Mouse (Mus musculus) left cerebral cortex, postnatal 36 days (tissue): ENCODE measurements at regions not wholly inside any gene's neighbourhood (a gene's known extent, or its start where the extent isn't known, plus 50 kb on each side); places are given as distances from the start of the nearest gene placed in this dataset.

ENCODE experiments used
- DNase-seq, 2 experiments: peaks; one replicate each; pipeline ENCODE4 v3.0.0; 2021 to 2022; ENCODE audit warnings: low spot score in 2 of 2, mixed read lengths in 1 of 2
- intact Hi-C: fragments of 180-260 bp; cut with DNase I; formaldehyde crosslinking; loops from one replicate; pipeline ENCODE4 v1.15.1; 2025

DNA sequence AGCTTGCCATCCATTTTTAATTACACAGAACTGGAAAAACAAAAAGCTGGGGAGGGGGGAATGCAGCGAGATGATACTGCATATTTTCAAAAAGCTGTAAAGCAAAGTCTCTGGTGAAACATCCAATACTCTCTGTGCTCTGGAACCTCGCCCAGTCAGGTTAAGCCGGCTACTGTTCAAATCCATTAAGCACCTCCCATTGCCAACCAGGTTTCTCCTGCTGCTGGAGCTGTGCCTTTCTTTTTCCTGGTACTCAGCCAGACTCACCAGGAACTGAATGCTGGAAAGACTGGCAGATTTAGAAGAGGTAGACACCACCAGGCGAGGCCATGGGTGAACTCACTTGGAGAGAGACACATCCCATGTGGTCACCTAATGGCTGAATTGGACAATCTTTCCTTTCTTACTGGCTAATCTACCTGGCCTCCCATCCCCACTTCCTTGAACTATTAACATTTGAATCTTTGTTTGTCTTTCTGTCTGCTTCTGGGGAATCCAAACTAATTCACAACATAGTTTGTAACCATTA, 1250.8 kb upstream of the Jmjd1c start:
- DNase-seq = no peak
- intact Hi-C loops = no loop called here

GRCm38 (mm10) chr10:65846136-65846535, 1249.8 kb upstream of the Jmjd1c start:
- intact Hi-C loops = no loop called here
- DNase-seq = peak; percentile 10 to 15

- no peak for DNase-seq
- intact Hi-C loops = no loop called here
Measured at GRCm38 (mm10) chr10:65847622-65848021, 1248.3 kb upstream of the Jmjd1c start.

DNA sequence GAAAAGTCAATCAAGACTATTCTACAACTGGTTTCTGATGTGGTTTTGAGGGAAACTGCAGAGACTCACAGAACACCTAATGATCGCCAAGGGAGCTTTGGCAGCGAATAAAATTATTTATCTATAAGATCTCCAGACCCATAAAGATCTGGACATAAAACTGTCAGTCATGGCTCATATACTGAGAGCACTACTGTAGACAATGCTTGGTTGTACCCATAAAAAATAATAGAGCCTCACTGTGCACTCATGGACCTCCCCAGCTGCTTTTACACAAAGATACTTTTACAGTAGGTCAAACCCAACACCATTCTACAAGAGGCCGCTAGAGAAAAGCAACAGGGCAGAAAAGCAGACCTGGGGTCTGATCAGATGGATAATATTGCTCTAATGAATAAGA, 1206.0 kb upstream of the Jmjd1c start:
- DNase-seq = no peak
- intact Hi-C loops = no loop called here

DNA sequence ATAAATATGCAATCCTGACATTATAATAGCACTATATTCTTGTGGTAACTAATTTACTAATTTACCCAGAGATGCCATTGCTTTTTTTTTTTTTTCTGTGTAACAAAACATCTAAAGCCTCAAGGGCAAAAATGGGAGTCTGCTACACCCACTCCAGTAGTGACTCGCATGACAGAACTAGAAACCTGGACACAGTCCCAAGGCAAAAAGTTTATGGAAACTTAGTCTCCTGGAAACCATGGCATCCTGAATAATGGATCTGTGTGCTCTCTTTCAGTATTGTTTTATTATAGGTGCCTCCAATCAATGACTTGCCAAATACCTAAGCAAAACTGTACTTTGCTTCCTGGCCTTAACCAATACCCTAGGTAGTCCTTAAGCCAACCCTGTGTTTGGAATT, 1188.4 kb upstream of the Jmjd1c start:
- intact Hi-C loops = no loop called here
- no peak for DNase-seq

DNA sequence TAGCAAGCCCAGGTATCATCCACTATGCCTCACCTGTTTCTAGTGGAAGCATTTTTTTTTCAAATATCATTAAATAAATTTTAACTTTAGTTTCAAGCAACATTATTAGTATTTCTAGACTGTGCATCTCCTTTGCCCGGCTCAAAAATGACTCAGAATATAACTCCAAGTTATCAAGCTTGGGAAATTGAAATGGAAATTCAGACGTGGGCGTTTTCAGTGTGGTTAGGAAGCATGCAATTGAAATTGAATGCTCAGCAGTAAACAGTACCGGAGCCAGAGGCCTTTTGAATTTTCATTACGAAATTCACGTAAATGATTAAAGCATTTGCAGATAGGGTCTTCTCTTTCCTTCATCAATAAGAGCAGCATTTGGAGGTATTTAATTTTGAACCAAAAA, 1183.4 kb upstream of the Jmjd1c start:
- DNase-seq = no peak
- intact Hi-C loops = no loop called here

GRCm38 (mm10) chr10:65932077-65932476, 1163.8 kb upstream of the Jmjd1c start:
- DNase-seq = no peak
- intact Hi-C loops = no loop called here

DNA sequence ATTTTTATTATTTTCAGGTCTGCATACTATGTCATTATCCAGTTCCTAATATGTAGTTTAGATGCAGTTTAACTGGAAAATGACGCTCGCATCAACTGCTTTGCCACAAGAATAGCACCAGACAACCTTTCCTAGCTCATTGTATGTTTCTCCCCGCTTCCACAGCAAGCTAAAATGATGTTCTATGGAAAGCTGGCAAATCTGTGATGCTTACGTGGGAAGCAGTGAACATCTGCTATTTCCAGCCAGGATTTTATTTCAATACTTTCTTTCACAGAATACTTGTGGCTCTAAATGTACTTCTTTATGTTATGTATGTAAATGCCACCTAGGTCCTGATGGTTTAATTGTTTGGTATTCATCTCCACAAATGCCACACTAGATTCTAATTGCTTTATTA, 1147.3 kb upstream of the Jmjd1c start:
- peak in 1 of 2 experiments; percentile 14 for DNase-seq
- intact Hi-C loops = no loop called here

DNA sequence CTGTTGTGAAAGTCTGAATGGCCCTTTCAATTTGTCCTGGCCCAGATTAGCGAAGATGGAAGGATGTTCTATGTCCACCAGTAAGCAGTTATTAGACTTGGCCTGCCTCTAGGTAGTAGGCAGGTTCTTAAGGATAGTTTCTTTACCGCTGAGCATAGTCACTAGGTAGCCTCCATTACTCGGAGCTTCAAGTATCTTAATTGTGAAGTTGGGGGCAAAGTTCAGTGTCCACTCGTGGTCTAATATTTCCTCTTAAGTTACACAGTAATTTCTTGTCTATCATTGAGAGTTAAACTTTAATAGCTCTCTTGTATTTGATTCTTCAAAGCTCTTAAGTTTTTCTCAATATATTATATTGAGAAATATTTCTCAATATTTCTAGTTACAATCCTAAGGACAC, 1133.5 kb upstream of the Jmjd1c start:
- intact Hi-C loops = no loop called here
- no peak for DNase-seq

GRCm38 (mm10) chr10:65969770-65970169, 1126.2 kb upstream of the Jmjd1c start:
- no peak for DNase-seq
- intact Hi-C loops = no loop called here
